In the genomic region with DNA sequence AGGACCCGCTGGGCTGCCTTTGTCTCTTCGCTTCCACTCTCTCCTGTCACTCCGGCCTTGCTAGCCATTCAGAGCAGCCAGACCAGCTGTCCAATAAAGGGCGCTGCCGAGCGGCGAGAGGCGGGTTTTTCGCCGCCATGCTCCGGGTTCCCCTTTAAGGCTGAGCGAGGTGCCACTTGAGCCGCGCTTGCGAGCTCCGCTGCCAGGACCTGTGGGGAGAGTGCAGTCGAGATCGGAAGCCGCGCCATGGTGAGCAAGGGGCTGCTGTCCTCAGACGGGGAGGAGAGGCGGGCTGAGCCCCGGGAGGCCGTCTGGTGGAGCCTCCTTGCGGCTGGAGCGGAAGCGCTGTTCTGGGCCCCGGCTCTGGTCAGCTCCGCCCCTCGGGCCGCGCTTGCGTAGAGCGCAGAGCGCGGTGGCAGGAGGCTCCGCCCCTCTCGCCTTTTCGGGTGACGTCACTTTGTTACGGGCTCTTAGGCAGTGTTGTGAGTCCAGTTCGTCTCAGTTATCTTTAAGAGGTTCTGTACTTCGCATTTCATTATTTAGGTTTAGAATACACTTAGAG, we compare ENCODE assay signal across 8 mouse cellular contexts. TPM values are rescaled to one million over a fixed set of nuclear protein-coding genes. Genes with fewer than 3 reads are reported as not detected.
A peak's percentile ranks its signal among the peaks of the same experiment; 100 is the strongest.
DNase-seq lines count a peak whose midpoint lies in the region; ATAC-seq and TF ChIP-seq lines count a peak whose summit lies in the region.

Gene Zfp619, plus strand, starts transcription at position 151 of the 562 bp plus-strand sequence.

- H3K27me3 ChIP-seq in hindbrain, postnatal 0 days (ENCODE audit: insufficient read depth, low read length), result no peaks in the 10 kb centered on the region

- no peaks in the 10 kb centered on the region for H3K36me3 ChIP-seq in hindbrain, postnatal 0 days (ENCODE audit: insufficient read depth, low read length)

- H3K4me3 ChIP-seq in gastrocnemius, adult 2 months, result peak within 1 kb of the TSS; percentile 78
- peak within 1 kb of the TSS; percentile 53 for H3K4me3 ChIP-seq in hindbrain, postnatal 0 days (ENCODE audit: low read length)
- peak within 1 kb of the TSS; percentile 79 for H3K4me3 ChIP-seq in left cerebral cortex, adult 2 months

- intact Hi-C loops in gastrocnemius, adult 2 months (cut with DNase I), result loop anchor here (5.0 kb wide), 2 partner anchors 35 to 65 kb away; no protein-coding TSS in a partner anchor
- intact Hi-C loops in left cerebral cortex, adult 2 months (cut with DNase I), result loop anchor here (5.0 kb wide), 1 partner anchor 35 kb away; no protein-coding TSS in a partner anchor

- no peaks in the 10 kb centered on the region; the same call in 1 of the 2 replicates for H3K4me1 ChIP-seq in hindbrain, postnatal 0 days (ENCODE audit: insufficient read depth, low read length)

- ATAC-seq in common myeloid progenitor, adult 5-6 weeks (replicated peaks; ENCODE audit: low read depth, poor library complexity, severe bottlenecking), result peak; percentile 97
- peak; percentile 99 for ATAC-seq in hindbrain, postnatal 0 days
- peak; percentile 98 for ATAC-seq in megakaryocyte, adult 5-6 weeks (ENCODE audit: poor library complexity, severe bottlenecking)

- peak within 1 kb of the TSS; percentile 66 for H3K9ac ChIP-seq in hindbrain, postnatal 0 days (replicated peaks; ENCODE audit: low read length)

- H3K9me3 ChIP-seq in hindbrain, postnatal 0 days (ENCODE audit: low read length), result no peaks in the 10 kb centered on the region

- H3K27ac ChIP-seq in gastrocnemius, adult 2 months, result peak within 1 kb of the TSS; percentile 99
- H3K27ac ChIP-seq in hindbrain, postnatal 0 days, result peak within 1 kb of the TSS; percentile 95
- H3K27ac ChIP-seq in left cerebral cortex, adult 2 months, result peak within 1 kb of the TSS; percentile 96

- TF ChIP-seq CTCF in gastrocnemius, adult 2 months (IDR thresholded peaks at IDR 0.05), result peak; percentile 81
- TF ChIP-seq CTCF in hindbrain, postnatal 0 days (IDR thresholded peaks at IDR 0.05; ENCODE audit: low read depth), result peak; percentile 72
- peak; percentile 72 for TF ChIP-seq CTCF in left cerebral cortex, adult 2 months (IDR thresholded peaks at IDR 0.05)

- WGBS in hindbrain, postnatal 0 days, result under 1% methylated on average over 43 of the region's 43 CpGs

- peak; percentile 97 for DNase-seq in ZHBTc4 (ENCODE audit: low read depth, low spot score)
- peak; percentile 95 for DNase-seq in gastrocnemius, adult 2 months
- peak; percentile 98 for DNase-seq in hindbrain, postnatal 0 days (ENCODE audit: low spot score)
- peak; percentile 93 to 94 for DNase-seq in left cerebral cortex, adult 2 months (ENCODE audit: extremely low spot score in 1 of 2, low spot score in 2 of 2)
- peak; percentile 92 to 94 for DNase-seq in right cerebral cortex, adult 2 months (ENCODE audit: low spot score in 2 of 2)
- DNase-seq in urinary bladder, postnatal 14 days (ENCODE audit: low spot score), result peak; percentile 92

- peak within 1 kb of the TSS; percentile 61 for H3K4me2 ChIP-seq in hindbrain, postnatal 0 days (ENCODE audit: low read depth, low read length)

RNA-seq across cellular contexts. Expression of gene Zfp619, which starts in this region (rescaled TPM):
- total RNA-seq in common myeloid progenitor, adult 5-6 weeks (2017), result 3.6 and 3.7 TPM in 2 replicates
- total RNA-seq in gastrocnemius, adult 2 months (2021), result 1 to 10 TPM; 1.2 to 1.5 TPM
- total RNA-seq in hindbrain, postnatal 0 days (2014; rRNA removed), result 3.7 TPM in 2 replicates
- polyA plus RNA-seq in hindbrain, postnatal 0 days (2015; fragmentation: Nextera tagmentation; extraction: Ambion mirVana), result 1.2 and 1.4 TPM in 2 replicates
- 1 to 10 TPM; 4.2 to 4.6 TPM for total RNA-seq in left cerebral cortex, adult 2 months (2021)
- total RNA-seq in megakaryocyte, adult 5-6 weeks (2015), result 4.7 and 4.9 TPM in 2 replicates
- total RNA-seq in megakaryocyte, adult 5-6 weeks (2017), result 2.6 and 3.9 TPM in 2 replicates

Comparison
In these comparisons a context has a peak if more than half of its experiments do, and no peak if none do; other contexts are left out.
1. Peak in every context shown above with its lines: DNase-seq, ATAC-seq, H3K4me3 ChIP-seq and H3K27ac ChIP-seq.